Mouse (Mus musculus): ENCODE data around the gene Ppm1a. TPM values are rescaled to one million over a fixed set of nuclear protein-coding genes. Genes with fewer than 3 reads are reported as not detected.

Gene Ppm1a
- polyA plus RNA-seq, 1 experiment from 2014 or later = 51.2 TPM

- TF ChIP-seq CTCF (IDR thresholded peaks at IDR 0.05; ENCODE audit: low read depth) (no peak), EP300 (optimal IDR thresholded peaks at IDR 0.05) (no peak)
- Histone ChIP-seq H3K27me3 (ENCODE audit: control insufficient read depth, insufficient read depth, low read length) (no peaks in the 10 kb centered on the region), H3K4me3 (ENCODE audit: low read depth, low read length) (no peak overlapping the region), H3K4me1 (replicated peaks; ENCODE audit: control insufficient read depth, insufficient read depth) (no peaks in the 10 kb centered on the region), H3K9ac (ENCODE audit: low read length) (no peak overlapping the region), H3K4me2 (replicated peaks; ENCODE audit: low read depth) (no peak overlapping the region), H3K36me3 (ENCODE audit: control insufficient read depth, insufficient read depth, low read length) (no peaks in the 10 kb centered on the region), H3K9me3 (ENCODE audit: control insufficient read depth, low read length) (no peaks in the 10 kb centered on the region), H3K27ac (replicated peaks) (no peak overlapping the region)
- DNase-seq (ENCODE audit: low spot score) = no peak
- 71% methylated on average over 5 of the region's 5 CpGs for WGBS
- ATAC-seq (ENCODE audit: low FRiP score, low TSS enrichment) = no peak
Measured at GRCm38 (mm10) chr12:72721710-72722109, 35.5 kb upstream of the Ppm1a start.

- no peaks in the 10 kb centered on the region for H3K36me3 ChIP-seq (ENCODE audit: control insufficient read depth, insufficient read depth, low read length)
- H3K4me2 ChIP-seq (replicated peaks; ENCODE audit: low read depth) = no peak overlapping the region
- no peak for DNase-seq (ENCODE audit: low spot score)
- no peaks in the 10 kb centered on the region for H3K4me1 ChIP-seq (replicated peaks; ENCODE audit: control insufficient read depth, insufficient read depth)
- no peak overlapping the region for H3K9ac ChIP-seq (ENCODE audit: low read length)
- H3K4me3 ChIP-seq (ENCODE audit: low read depth, low read length) = no peak overlapping the region
- H3K9me3 ChIP-seq (ENCODE audit: control insufficient read depth, low read length) = no peaks in the 10 kb centered on the region
- no peaks in the 10 kb centered on the region for H3K27me3 ChIP-seq (ENCODE audit: control insufficient read depth, insufficient read depth, low read length)
- TF ChIP-seq CTCF (IDR thresholded peaks at IDR 0.05; ENCODE audit: low read depth) (no peak), EP300 (optimal IDR thresholded peaks at IDR 0.05) (no peak)
- ATAC-seq (ENCODE audit: low FRiP score, low TSS enrichment) = no peak
- WGBS = 16% methylated on average over 3 of the region's 3 CpGs
- H3K27ac ChIP-seq (replicated peaks) = no peak overlapping the region
Measured at GRCm38 (mm10) chr12:72723965-72724364, 33.3 kb upstream of the Ppm1a start.

DNA sequence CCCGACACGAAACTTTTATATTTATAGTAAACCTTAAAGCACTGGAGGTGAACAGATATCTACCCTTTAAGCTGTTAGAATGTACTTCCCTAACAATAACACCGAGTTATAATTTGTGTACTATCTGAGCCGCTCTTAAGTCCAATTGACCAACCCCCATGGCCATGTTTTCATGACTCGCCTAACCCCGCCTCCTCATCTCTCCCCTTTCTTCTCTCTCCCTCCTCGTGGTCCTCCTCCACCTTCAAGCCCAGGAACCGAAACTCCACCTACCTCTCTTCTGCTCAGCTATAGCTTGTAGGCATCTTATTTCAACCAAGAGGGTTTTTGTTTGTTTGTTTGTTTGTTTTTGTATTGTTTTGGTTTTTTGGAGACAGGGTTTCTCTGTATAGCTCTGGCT is 30.2 kb upstream of the Ppm1a start:
- TF ChIP-seq EP300 (optimal IDR thresholded peaks at IDR 0.05) (no peak), CTCF (IDR thresholded peaks at IDR 0.05; ENCODE audit: low read depth) (no peak)
- Histone ChIP-seq H3K9ac (ENCODE audit: low read length) (no peak overlapping the region), H3K9me3 (ENCODE audit: control insufficient read depth, low read length) (no peaks in the 10 kb centered on the region), H3K4me2 (replicated peaks; ENCODE audit: low read depth) (no peak overlapping the region), H3K36me3 (ENCODE audit: control insufficient read depth, insufficient read depth, low read length) (no peaks in the 10 kb centered on the region), H3K27ac (replicated peaks) (no peak overlapping the region), H3K27me3 (ENCODE audit: control insufficient read depth, insufficient read depth, low read length) (no peaks in the 10 kb centered on the region), H3K4me3 (ENCODE audit: low read depth, low read length) (no peak overlapping the region), H3K4me1 (replicated peaks; ENCODE audit: control insufficient read depth, insufficient read depth) (no peaks in the 10 kb centered on the region)
- DNase-seq (ENCODE audit: low spot score) (no peak), ATAC-seq (ENCODE audit: low FRiP score, low TSS enrichment) (no peak)
- 87% methylated on average over 8 of the region's 8 CpGs for WGBS

DNA sequence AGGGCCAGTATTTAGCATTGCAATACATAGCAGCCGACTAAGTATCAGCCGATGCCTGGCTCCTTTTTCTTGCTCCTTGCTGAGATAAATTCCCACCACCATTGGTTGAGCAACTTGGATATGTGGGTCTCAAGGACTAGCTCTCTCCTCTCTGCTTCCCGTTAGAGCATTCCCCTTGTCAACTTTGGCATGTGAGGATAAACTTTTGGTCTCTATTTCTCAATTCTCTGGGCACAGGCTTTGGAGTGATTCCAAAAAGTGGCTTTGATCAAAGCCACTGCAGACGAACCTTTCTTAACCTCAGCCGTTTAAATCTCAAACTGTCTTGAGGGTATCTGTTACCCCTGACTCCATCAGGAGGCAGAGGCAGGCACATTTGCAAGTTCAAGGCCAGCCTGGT is 29.6 kb upstream of the Ppm1a start:
- 52% methylated on average over 5 of the region's 5 CpGs for WGBS
- no peak overlapping the region for H3K27ac ChIP-seq (replicated peaks)
- no peak for TF ChIP-seq CTCF (IDR thresholded peaks at IDR 0.05; ENCODE audit: low read depth)
- no peak for TF ChIP-seq EP300 (optimal IDR thresholded peaks at IDR 0.05)
- no peaks in the 10 kb centered on the region for H3K36me3 ChIP-seq (ENCODE audit: control insufficient read depth, insufficient read depth, low read length)
- no peaks in the 10 kb centered on the region for H3K27me3 ChIP-seq (ENCODE audit: control insufficient read depth, insufficient read depth, low read length)
- no peak for ATAC-seq (ENCODE audit: low FRiP score, low TSS enrichment)
- H3K9ac ChIP-seq (ENCODE audit: low read length) = no peak overlapping the region
- no peaks in the 10 kb centered on the region for H3K4me1 ChIP-seq (replicated peaks; ENCODE audit: control insufficient read depth, insufficient read depth)
- no peak overlapping the region for H3K4me2 ChIP-seq (replicated peaks; ENCODE audit: low read depth)
- no peak for DNase-seq (ENCODE audit: low spot score)
- no peak overlapping the region for H3K4me3 ChIP-seq (ENCODE audit: low read depth, low read length)
- H3K9me3 ChIP-seq (ENCODE audit: control insufficient read depth, low read length) = no peaks in the 10 kb centered on the region

DNA sequence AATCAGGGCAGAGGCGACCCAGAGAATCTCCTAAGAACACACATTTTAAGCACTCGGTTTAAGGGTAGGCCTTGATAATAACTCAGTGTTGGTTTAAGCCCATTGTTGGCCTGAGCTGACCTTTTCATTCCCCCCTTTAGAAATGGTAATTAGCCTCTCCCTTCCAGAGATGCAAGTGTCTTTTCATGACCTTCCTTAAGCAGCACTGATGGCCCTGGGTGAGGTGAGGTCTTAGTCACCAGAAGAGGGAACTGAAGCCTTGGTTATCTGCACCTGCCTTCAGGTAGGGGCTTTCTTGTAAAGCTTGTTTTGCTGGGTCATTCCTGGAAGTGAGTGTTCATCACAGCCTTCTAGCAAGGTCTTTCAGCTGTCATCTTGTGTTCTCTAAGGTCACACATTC is 23.1 kb upstream of the Ppm1a start:
- Histone ChIP-seq H3K4me1 (replicated peaks; ENCODE audit: control insufficient read depth, insufficient read depth) (no peaks in the 10 kb centered on the region), H3K36me3 (ENCODE audit: control insufficient read depth, insufficient read depth, low read length) (no peaks in the 10 kb centered on the region), H3K9ac (ENCODE audit: low read length) (no peak overlapping the region), H3K27me3 (ENCODE audit: control insufficient read depth, insufficient read depth, low read length) (no peaks in the 10 kb centered on the region), H3K27ac (replicated peaks) (no peak overlapping the region), H3K4me2 (replicated peaks; ENCODE audit: low read depth) (no peak overlapping the region), H3K4me3 (ENCODE audit: low read depth, low read length) (no peak overlapping the region), H3K9me3 (ENCODE audit: control insufficient read depth, low read length) (no peaks in the 10 kb centered on the region)
- ATAC-seq (ENCODE audit: low FRiP score, low TSS enrichment) = no peak
- TF ChIP-seq EP300 (optimal IDR thresholded peaks at IDR 0.05) (no peak), CTCF (IDR thresholded peaks at IDR 0.05; ENCODE audit: low read depth) (no peak)
- no peak for DNase-seq (ENCODE audit: low spot score)
- 70% methylated on average over 2 of the region's 2 CpGs for WGBS

GRCm38 (mm10) chr12:72741176-72741575 is 16.1 kb upstream of the Ppm1a start:
- ATAC-seq (ENCODE audit: low FRiP score, low TSS enrichment) (no peak), DNase-seq (ENCODE audit: low spot score) (no peak)
- WGBS = 77% methylated on average over 6 of the region's 6 CpGs
- H3K9ac ChIP-seq (ENCODE audit: low read length) = no peak overlapping the region
- H3K4me1 ChIP-seq (replicated peaks; ENCODE audit: control insufficient read depth, insufficient read depth) = no peaks in the 10 kb centered on the region
- no peak overlapping the region for H3K4me3 ChIP-seq (ENCODE audit: low read depth, low read length)
- no peaks in the 10 kb centered on the region for H3K27me3 ChIP-seq (ENCODE audit: control insufficient read depth, insufficient read depth, low read length)
- no peaks in the 10 kb centered on the region for H3K9me3 ChIP-seq (ENCODE audit: control insufficient read depth, low read length)
- no peak for TF ChIP-seq CTCF (IDR thresholded peaks at IDR 0.05; ENCODE audit: low read depth)
- TF ChIP-seq EP300 (optimal IDR thresholded peaks at IDR 0.05) = no peak
- no peak overlapping the region for H3K27ac ChIP-seq (replicated peaks)
- no peak overlapping the region for H3K4me2 ChIP-seq (replicated peaks; ENCODE audit: low read depth)
- no peaks in the 10 kb centered on the region for H3K36me3 ChIP-seq (ENCODE audit: control insufficient read depth, insufficient read depth, low read length)

All from stomach, postnatal 0 days (tissue).